Mouse (Mus musculus) fibroblast of lung, adult 2 months (primary cell): ENCODE measurements at regions not wholly inside any gene's neighbourhood (a gene's known extent, or its start where the extent isn't known, plus 50 kb on each side); places are given as distances from the start of the nearest gene placed in this dataset.
"Not testable (repeated sequence)": the region's sequence is repeated elsewhere in the genome, so short reads cannot be mapped to it uniquely, and the experiment has no call there.

Experiments
- DNase-seq: peaks from one replicate; pipeline ENCODE4 v3.0.0-alpha.2; 2011; ENCODE audit warnings: low read depth

GRCm38 (mm10) chr3:120511651-120512050 lies 659.8 kb downstream of the Rwdd3 start:
- no peak for DNase-seq

GRCm38 (mm10) chr3:120498937-120499336 lies 672.6 kb downstream of the Rwdd3 start:
- no peak for DNase-seq

GRCm38 (mm10) chr3:120477934-120478333 lies 693.6 kb downstream of the Rwdd3 start:
- no peak for DNase-seq

- no peak for DNase-seq
Measured at GRCm38 (mm10) chr3:120477232-120477631, 693.0 kb upstream of the Ptbp2 start.

GRCm38 (mm10) chr3:120473645-120474038 lies 689.4 kb upstream of the Ptbp2 start:
- peak; percentile 53 for DNase-seq

- DNase-seq, result no peak
Measured at GRCm38 (mm10) chr3:120472687-120473644, 688.7 kb upstream of the Ptbp2 start.

- DNase-seq, result no peak
Measured at GRCm38 (mm10) chr3:120471878-120472444, 687.7 kb upstream of the Ptbp2 start.

- DNase-seq, result no peak
Measured at GRCm38 (mm10) chr3:120468887-120469286, 684.6 kb upstream of the Ptbp2 start.

- peak; percentile 46 for DNase-seq
Measured at GRCm38 (mm10) chr3:120460717-120461116, 676.5 kb upstream of the Ptbp2 start.

- DNase-seq, result no peak
Measured at GRCm38 (mm10) chr3:120457912-120458311, 673.6 kb upstream of the Ptbp2 start.

- DNase-seq, result no peak
Measured at GRCm38 (mm10) chr3:120441127-120441526, 656.9 kb upstream of the Ptbp2 start.

- DNase-seq, result no peak
Measured at GRCm38 (mm10) chr3:120430285-120430684, 646.0 kb upstream of the Ptbp2 start.

GRCm38 (mm10) chr3:120416634-120417033 lies 632.4 kb upstream of the Ptbp2 start:
- peak; percentile 29 for DNase-seq

GRCm38 (mm10) chr3:120375688-120376289 lies 591.5 kb upstream of the Ptbp2 start:
- DNase-seq, result no peak

GRCm38 (mm10) chr3:120342747-120343377 lies 558.6 kb upstream of the Ptbp2 start:
- no peak for DNase-seq

GRCm38 (mm10) chr3:120341882-120342281 lies 557.6 kb upstream of the Ptbp2 start:
- DNase-seq, result no peak

- DNase-seq, result no peak
Measured at GRCm38 (mm10) chr3:120335843-120336585, 551.7 kb upstream of the Ptbp2 start.

GRCm38 (mm10) chr3:120307042-120307441 lies 522.8 kb upstream of the Ptbp2 start:
- DNase-seq, result not testable (repeated sequence)

- no peak for DNase-seq
Measured at GRCm38 (mm10) chr3:120305608-120306007, 521.3 kb upstream of the Ptbp2 start.
